Mouse (Mus musculus): ENCODE measurements around the gene Mybpc2. TPM values are rescaled to one million over a fixed set of nuclear protein-coding genes. Genes with fewer than 3 reads are reported as not detected.

The Mybpc2 gene
- total and polyA plus RNA-seq, 3 experiments: 2.0 to 8.3 (median 5.0) TPM

DNA sequence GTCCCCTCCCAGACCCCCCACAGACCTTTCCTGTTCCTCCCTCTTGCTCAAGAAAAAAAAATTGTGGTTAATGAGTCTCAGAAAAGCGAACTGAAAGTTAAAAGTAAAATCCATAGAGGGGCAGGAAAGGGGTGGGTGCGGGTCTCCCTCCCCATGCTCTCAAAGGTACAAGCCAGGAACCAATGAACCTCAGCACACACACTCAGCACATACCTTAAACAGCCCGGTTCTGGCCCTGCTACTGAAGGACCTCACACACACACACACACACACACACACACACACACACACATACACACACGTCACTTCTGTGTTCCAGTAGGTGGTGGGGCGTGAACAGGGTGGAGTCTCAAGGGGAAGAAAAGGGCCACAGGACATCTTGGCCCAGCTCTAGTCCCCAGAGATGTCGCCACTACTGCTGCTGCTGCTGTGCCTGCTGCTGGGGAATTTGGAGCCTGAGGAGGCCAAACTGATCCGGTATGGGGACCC, 47.8 kb upstream of the Mybpc2 start, which contains the start of gene Napsa (continued):
- TF ChIP-seq ZMIZ1 (IDR thresholded peaks at IDR 0.05; ENCODE audit: low read depth, low read length): peak; percentile 68; the same call in 1 of the 2 replicates
- peak; percentile 76; the same call in 1 of the 2 replicates for TF ChIP-seq TBP (conservative IDR thresholded peaks at IDR 0.05; ENCODE audit: low read depth, low read length)
- TF ChIP-seq SMC3 (IDR thresholded peaks at IDR 0.05; ENCODE audit: low read depth, low read length): 0 out of 2 replicates have a peak, but pooled peaks have one; percentile 5
- TF ChIP-seq JUN (IDR thresholded peaks at IDR 0.05; ENCODE audit: insufficient read depth, low read depth, low read length): peak; percentile 10; the same call in 1 of the 2 replicates
- peak; percentile 98 for TF ChIP-seq ZNF384 (IDR thresholded peaks at IDR 0.05; ENCODE audit: low read depth, low read length)
- TF ChIP-seq NRF1 (IDR thresholded peaks at IDR 0.05; ENCODE audit: low read depth, low read length): peak; percentile 16; the same call in 1 of the 2 replicates

GRCm38 (mm10) chr7:44571811-44572210, 47.4 kb upstream of the Mybpc2 start:
- Histone ChIP-seq H3K79me2 (replicated peaks; ENCODE audit: control insufficient read depth, extremely low read depth, insufficient read depth, poor library complexity, severe bottlenecking) (peaks cover 14% of the 10 kb centered on the region), H3K4me2 (ENCODE audit: insufficient read depth, low read depth, poor library complexity, severe bottlenecking) (peak overlapping the region; percentile 59; the same call in 1 of the 2 replicates), H3K9ac (ENCODE audit: insufficient read depth, low read depth) (no peak overlapping the region), H3K36me3 (replicated peaks in 1 of 2; ENCODE audit: control insufficient read depth in 1 of 2, insufficient read depth in 1 of 2, low read length in 1 of 2) (peaks cover 0 to 8% of the 10 kb centered on the region in 2 experiments), H3K27ac (ENCODE audit: insufficient read depth, low read depth) (peak overlapping the region; percentile 36; the same call in 1 of the 2 replicates), H3K27me3 (replicated peaks) (no peaks in the 10 kb centered on the region), H3K9me3 (replicated peaks; ENCODE audit: low read length) (peaks cover 8% of the 10 kb centered on the region), H3K4me1 (ENCODE audit: control insufficient read depth in 1 of 2, insufficient read depth in 2 of 2) (peaks cover 12 to 42% of the 10 kb centered on the region in 2 experiments), H3K4me3 (replicated peaks in 1 of 3; ENCODE audit: low read depth in 2 of 3, low read length in 2 of 3, poor library complexity in 1 of 3) (no peak overlapping the region)
- no peak for DNase-seq (ENCODE audit: extremely low read depth)
- dilution Hi-C loops (cut with MboI; ENCODE audit: extremely low pct_ligation_motif_present, extremely low pct_unique_long_range_greater_than_20kb, low sequenced_read_pairs) (no loop called here), in situ Hi-C loops (cut with MboI; ENCODE audit: low pct_ligation_motif_present, low pct_unique_long_range_greater_than_20kb, low sequenced_read_pairs) (no loop called here)
- TF ChIP-seq SMC3 (IDR thresholded peaks at IDR 0.05; ENCODE audit: low read depth, low read length) (no peak), ZNF384 (IDR thresholded peaks at IDR 0.05; ENCODE audit: low read depth, low read length) (no peak), JUN (IDR thresholded peaks at IDR 0.05; ENCODE audit: insufficient read depth, low read depth, low read length) (no peak), CHD2 (IDR thresholded peaks at IDR 0.05; ENCODE audit: low read length) (no peak), ETS1 (conservative IDR thresholded peaks at IDR 0.05; ENCODE audit: low read depth, low read length) (no peak), BHLHE40 (IDR thresholded peaks at IDR 0.05; ENCODE audit: low read depth, low read length) (no peak), USF1 (IDR thresholded peaks at IDR 0.05; ENCODE audit: low read depth, low read length) (no peak), RAD21 (IDR thresholded peaks at IDR 0.05; ENCODE audit: low read depth, low read length) (no peak), RCOR1 (conservative IDR thresholded peaks at IDR 0.05; ENCODE audit: low read depth, low read length) (no peak), IRF4 (IDR thresholded peaks at IDR 0.05; ENCODE audit: low read depth, low read length) (no peak), MAFK (IDR thresholded peaks at IDR 0.05; ENCODE audit: insufficient replicate concordance, low read length) (no peak)

GRCm38 (mm10) chr7:44570989-44571388, 46.5 kb upstream of the Mybpc2 start:
- Histone ChIP-seq H3K36me3 (replicated peaks in 1 of 2; ENCODE audit: control insufficient read depth in 1 of 2, insufficient read depth in 1 of 2, low read length in 1 of 2) (peaks cover 0 to 2% of the 10 kb centered on the region in 2 experiments), H3K4me1 (ENCODE audit: control insufficient read depth in 1 of 2, insufficient read depth in 2 of 2) (peaks cover 12 to 38% of the 10 kb centered on the region in 2 experiments), H3K4me2 (ENCODE audit: insufficient read depth, low read depth, poor library complexity, severe bottlenecking) (no peak overlapping the region), H3K27ac (ENCODE audit: insufficient read depth, low read depth) (peak overlapping the region; percentile 21; the same call in 1 of the 2 replicates), H3K27me3 (replicated peaks) (no peaks in the 10 kb centered on the region), H3K4me3 (replicated peaks in 1 of 3; ENCODE audit: low read depth in 2 of 3, low read length in 2 of 3, poor library complexity in 1 of 3) (no peak overlapping the region), H3K9me3 (replicated peaks; ENCODE audit: low read length) (peaks cover 8% of the 10 kb centered on the region), H3K9ac (ENCODE audit: insufficient read depth, low read depth) (no peak overlapping the region), H3K79me2 (replicated peaks; ENCODE audit: control insufficient read depth, extremely low read depth, insufficient read depth, poor library complexity, severe bottlenecking) (peaks cover 14% of the 10 kb centered on the region)
- dilution Hi-C loops (cut with MboI; ENCODE audit: extremely low pct_ligation_motif_present, extremely low pct_unique_long_range_greater_than_20kb, low sequenced_read_pairs) (no loop called here), in situ Hi-C loops (cut with MboI; ENCODE audit: low pct_ligation_motif_present, low pct_unique_long_range_greater_than_20kb, low sequenced_read_pairs) (no loop called here)
- DNase-seq (ENCODE audit: extremely low read depth): no peak
- TF ChIP-seq POLR2A (IDR thresholded peaks at IDR 0.05; ENCODE audit: low read depth, low read length): no peak
- TF ChIP-seq BHLHE40 (IDR thresholded peaks at IDR 0.05; ENCODE audit: low read depth, low read length): 0 out of 2 replicates have a peak, but pooled peaks have one; percentile 11
- TF ChIP-seq POLR2AphosphoS2 (IDR thresholded peaks at IDR 0.05; ENCODE audit: low read depth, low read length): no peak
- TF ChIP-seq RCOR1 (conservative IDR thresholded peaks at IDR 0.05; ENCODE audit: low read depth, low read length): no peak
- TF ChIP-seq MYC (IDR thresholded peaks at IDR 0.05; ENCODE audit: low read depth, low read length): no peak
- TF ChIP-seq ZC3H11A (IDR thresholded peaks at IDR 0.05; ENCODE audit: low read depth, low read length): no peak
- TF ChIP-seq EP300 (IDR thresholded peaks at IDR 0.05; ENCODE audit: low read length): peak; percentile 63; the same call in 1 of the 2 replicates
- TF ChIP-seq IRF4 (IDR thresholded peaks at IDR 0.05; ENCODE audit: low read depth, low read length): peak; percentile 72
- TF ChIP-seq MAFK (IDR thresholded peaks at IDR 0.05; ENCODE audit: insufficient replicate concordance, low read length): no peak
